ENCODE assay signal across 8 mouse cellular contexts in the genomic region with DNA sequence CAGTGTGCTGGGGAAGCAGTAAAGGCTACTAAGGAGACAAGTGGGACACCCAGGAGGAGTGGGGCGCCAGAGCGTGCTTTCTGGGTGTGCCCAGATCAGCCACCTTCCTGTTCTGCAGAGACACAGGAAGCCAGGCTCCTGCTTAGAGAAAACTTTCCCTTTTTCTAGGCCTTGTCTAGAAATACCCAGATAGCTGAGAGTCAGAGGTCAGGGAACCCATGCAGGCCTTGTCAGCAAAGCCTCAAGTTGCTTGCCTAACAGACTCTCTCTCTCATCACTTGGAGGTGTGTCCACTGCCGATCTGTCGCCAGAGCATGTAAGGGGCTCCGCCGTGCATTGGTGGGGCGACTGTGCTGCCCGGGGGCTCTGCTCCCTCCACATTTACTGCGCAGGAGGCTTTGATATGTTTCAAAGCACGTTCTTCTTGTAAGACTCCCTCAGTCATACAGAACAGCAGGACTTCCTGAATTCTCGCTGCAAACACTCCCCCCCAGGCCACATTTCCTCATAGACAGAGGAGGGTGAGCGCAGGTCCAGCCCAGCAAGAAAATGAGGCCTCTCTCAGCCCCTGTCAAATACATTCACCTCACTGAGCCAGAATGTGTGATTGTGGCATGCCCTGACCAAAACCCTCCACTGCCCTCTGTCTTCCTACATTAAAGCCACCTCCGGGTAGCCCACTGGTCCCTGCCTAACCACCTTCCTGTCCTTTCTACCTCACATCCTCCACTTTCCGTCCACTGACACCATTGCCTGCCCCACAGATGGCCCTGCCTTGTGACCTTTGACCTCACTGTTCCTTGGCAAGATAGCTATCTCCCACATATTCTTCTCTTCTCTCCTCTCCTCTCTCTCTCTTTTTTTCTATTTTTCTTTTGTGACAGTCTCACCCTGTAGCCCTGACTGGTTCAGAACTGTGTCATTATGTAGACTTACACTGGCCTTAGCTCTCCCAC. TPM values are rescaled to one million over a fixed set of nuclear protein-coding genes. Genes with fewer than 3 reads are reported as not detected.
DNase-seq lines count a peak whose midpoint lies in the region; ATAC-seq lines count a peak whose summit lies in the region.

No protein-coding gene starts in this region.

- intact Hi-C loops in left cerebral cortex, postnatal 4 days (cut with DNase I) = no loop called here

- H3K27me3 ChIP-seq in forebrain, embryonic 15.5 days = no peaks in the 10 kb centered on the region
- no peaks in the 10 kb centered on the region for H3K27me3 ChIP-seq in limb, embryonic 10.5 days (ENCODE audit: low read depth, poor library complexity, severe bottlenecking)

- no peak overlapping the region for H3K4me2 ChIP-seq in forebrain, embryonic 15.5 days (replicated peaks)

- H3K4me3 ChIP-seq in forebrain, embryonic 15.5 days = no peak overlapping the region
- H3K4me3 ChIP-seq in limb, embryonic 10.5 days = no peak overlapping the region

- H3K4me1 ChIP-seq in forebrain, embryonic 15.5 days = peaks cover 11% of the 10 kb centered on the region
- peaks cover 14% of the 10 kb centered on the region for H3K4me1 ChIP-seq in limb, embryonic 10.5 days

- H3K36me3 ChIP-seq in forebrain, embryonic 15.5 days = no peaks in the 10 kb centered on the region
- no peaks in the 10 kb centered on the region for H3K36me3 ChIP-seq in limb, embryonic 10.5 days

- H3K9me3 ChIP-seq in forebrain, embryonic 15.5 days = no peaks in the 10 kb centered on the region
- no peaks in the 10 kb centered on the region for H3K9me3 ChIP-seq in limb, embryonic 10.5 days (replicated peaks)

- no peak overlapping the region for H3K9ac ChIP-seq in forebrain, embryonic 15.5 days (replicated peaks)

- 67% methylated on average over 14 of the region's 14 CpGs for WGBS in forebrain, embryonic 15.5 days
- WGBS in limb, embryonic 10.5 days = 59% methylated on average over 14 of the region's 14 CpGs

- H3K27ac ChIP-seq in forebrain, embryonic 15.5 days (replicated peaks) = peak overlapping the region; percentile 21; the same call in 1 of the 2 replicates
- H3K27ac ChIP-seq in limb, embryonic 10.5 days = peak overlapping the region; percentile 53

- peak; percentile 31 for DNase-seq in urinary bladder, postnatal 14 days (ENCODE audit: low spot score)
- no peak for DNase-seq in urinary bladder, adult 2 months (ENCODE audit: low spot score)
- DNase-seq in limb, embryonic 10.5 days (ENCODE audit: low spot score) = no peak
- DNase-seq in thymus, postnatal 0 days (ENCODE audit: low spot score) = peak; percentile 57
- no peak for DNase-seq in left cerebral cortex, postnatal 4 days
- no peak for DNase-seq in adrenal gland, adult 8-10 months

- ATAC-seq in forebrain, embryonic 15.5 days (replicated peaks) = no peak
- ATAC-seq in megakaryocyte progenitor cell, adult 5-6 weeks (replicated peaks; ENCODE audit: poor library complexity) = peak; percentile 21

RNA-seq across cellular contexts. Expression of a gene that starts 18.3 kb away (rescaled TPM):
- 34.2 and 38.8 TPM in 2 replicates for polyA plus RNA-seq in urinary bladder, adult 2 months (2012; rRNA removed)
- 106 and 109 TPM in 2 replicates for polyA plus RNA-seq in forebrain, embryonic 15.5 days (2015; fragmentation: Nextera tagmentation; extraction: Ambion mirVana)
- 40.5 and 42.6 TPM in 2 replicates for polyA plus RNA-seq in limb, embryonic 10.5 days (2016; fragmentation: Nextera tagmentation; extraction: Ambion mirVana)
- 11.4 and 14.8 TPM in 2 replicates for total RNA-seq in megakaryocyte progenitor cell, adult 5-6 weeks (2015)
- 15.2 and 15.6 TPM in 2 replicates for total RNA-seq in megakaryocyte progenitor cell, adult 5-6 weeks (2017)
- 32.4 and 32.8 TPM in 2 replicates for polyA plus RNA-seq in thymus, postnatal 0 days (2015; fragmentation: Nextera tagmentation; extraction: Ambion mirVana)
- 10 to 100 TPM; 46.2 to 49.9 TPM for total RNA-seq in left cerebral cortex, postnatal 4 days (2021)
- 100 to 1,000 TPM in 1 of 4 experiments, 10 to 100 TPM in 3; 76.1 to 101 (median 91.9) TPM for total RNA-seq in adrenal gland, adult 8-10 months (2022)

RNA-seq across cellular contexts. Expression of a gene that starts 45.2 kb away (rescaled TPM):
- polyA plus RNA-seq in urinary bladder, adult 2 months (2012; rRNA removed) = 2.2 and 3.8 TPM in 2 replicates
- polyA plus RNA-seq in forebrain, embryonic 15.5 days (2015; fragmentation: Nextera tagmentation; extraction: Ambion mirVana) = 10.9 TPM in 2 replicates
- polyA plus RNA-seq in limb, embryonic 10.5 days (2016; fragmentation: Nextera tagmentation; extraction: Ambion mirVana) = 0.13 and 0.55 TPM in 2 replicates
- total RNA-seq in megakaryocyte progenitor cell, adult 5-6 weeks (2015) = 0.35 and 0.54 TPM in 2 replicates
- 0.25 and 0.61 TPM in 2 replicates for total RNA-seq in megakaryocyte progenitor cell, adult 5-6 weeks (2017)
- 38.3 and 39.3 TPM in 2 replicates for polyA plus RNA-seq in thymus, postnatal 0 days (2015; fragmentation: Nextera tagmentation; extraction: Ambion mirVana)
- 10 to 100 TPM; 26.5 to 28.8 TPM for total RNA-seq in left cerebral cortex, postnatal 4 days (2021)
- total RNA-seq in adrenal gland, adult 8-10 months (2022) = 10 to 100 TPM; 11.4 to 21.3 (median 15.4) TPM

Comparison
In these comparisons a context has a peak if more than half of its experiments do, and no peak if none do; other contexts are left out.
1. DNase-seq: peak in urinary bladder, postnatal 14 days (single experiment) and thymus, postnatal 0 days (single experiment); none in urinary bladder, adult 2 months (single experiment), limb, embryonic 10.5 days (single experiment), left cerebral cortex, postnatal 4 days (single experiment) and adrenal gland, adult 8-10 months (single experiment).